Mouse (Mus musculus) forebrain, embryonic 12.5 days (tissue): ENCODE data around the gene Crim1. TPM values are rescaled to one million over a fixed set of nuclear protein-coding genes. Genes with fewer than 3 reads are reported as not detected.

Experiments used
- ATAC-seq: fragments of 200-750 bp; cut with Nextera tagmentation; 2 replicates; pipeline ENCODE4 v1.8.0; 2017; ENCODE audit warnings: moderate TSS enrichment; ENCODE audit not compliant: low FRiP score
- H3K27ac ChIP-seq: fragments of 300-500 bp; sonication (generic); 2 replicates; pipeline ENCODE4 v1.5.1; 2016; ENCODE audit warnings: mild to moderate bottlenecking
- H3K27me3 ChIP-seq: fragments of 300-500 bp; sonication (generic); 2 replicates; pipeline ENCODE4 v1.6.1; 2016; ENCODE audit warnings: mild to moderate bottlenecking
- H3K36me3 ChIP-seq: fragments of 300-500 bp; sonication (generic); replicated peaks from 2 replicates; pipeline ENCODE4 v1.6.1; 2016; ENCODE audit warnings: mild to moderate bottlenecking
- H3K4me1 ChIP-seq: fragments of 300-500 bp; sonication (generic); 2 replicates; pipeline ENCODE4 v1.6.1; 2016
- H3K4me2 ChIP-seq: fragments of 300-500 bp; sonication (generic); 2 replicates; pipeline ENCODE4 v1.6.1; 2016; ENCODE audit warnings: mild to moderate bottlenecking, moderate library complexity
- H3K4me3 ChIP-seq: fragments of 300-500 bp; sonication (generic); replicated peaks from 2 replicates; pipeline ENCODE4 v1.5.1; 2016; ENCODE audit warnings: mild to moderate bottlenecking
- H3K9ac ChIP-seq: fragments of 300-500 bp; sonication (generic); 2 replicates; pipeline ENCODE4 v1.6.1; 2016; ENCODE audit warnings: mild to moderate bottlenecking
- H3K9me3 ChIP-seq: fragments of 300-500 bp; sonication (generic); 2 replicates; pipeline ENCODE4 v1.6.1; 2016
- WGBS: fragments of 180-500 bp; shearing (Covaris S2); methylation state at CpG from one replicate; pipeline ENCODE4 v1.1.7; 2016; 5-methylcytosine and 5-hydroxymethylcytosine counted together
- polyA plus RNA-seq: library from polyadenylated mRNA; unstranded; fragments of >200 nt; fragmentation: Nextera tagmentation; extraction: Ambion mirVana; gene quantifications from 2 replicates; pipeline ENCODE4 v1.2.1, GENCODE M21; 2016

The Crim1 gene
- polyA plus RNA-seq, 1 experiment from 2014 or later: 3.8 TPM

DNA sequence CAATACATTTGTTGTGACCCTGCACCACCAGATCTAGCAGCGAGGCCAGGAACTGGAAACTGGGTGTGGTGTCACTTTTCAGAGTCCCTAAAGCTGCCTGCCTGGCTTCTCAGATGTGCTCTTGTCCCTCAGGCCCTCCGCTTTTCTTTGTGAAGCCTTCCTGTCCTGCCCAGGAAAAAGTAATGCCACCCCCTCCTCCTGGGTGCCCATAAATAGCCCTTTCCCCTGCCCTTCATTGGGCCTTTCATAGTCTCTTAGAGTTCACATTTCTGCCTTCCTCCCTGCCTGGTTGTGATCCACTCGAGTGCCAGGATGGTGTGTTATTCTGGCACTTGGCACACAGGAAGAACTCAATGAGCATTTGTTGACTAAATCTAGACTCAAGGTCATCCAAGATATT is 16.5 kb downstream of the Crim1 start:
- Histone ChIP-seq H3K9ac (no peak overlapping the region), H3K27me3 (no peaks in the 10 kb centered on the region), H3K36me3 (no peaks in the 10 kb centered on the region), H3K4me2 (no peak overlapping the region), H3K9me3 (no peaks in the 10 kb centered on the region), H3K4me3 (no peak overlapping the region), H3K4me1 (peaks cover 3% of the 10 kb centered on the region; the same call in 1 of the 2 replicates), H3K27ac (no peak overlapping the region)
- no peak for ATAC-seq
- 77% methylated on average over 3 of the region's 3 CpGs for WGBS

DNA sequence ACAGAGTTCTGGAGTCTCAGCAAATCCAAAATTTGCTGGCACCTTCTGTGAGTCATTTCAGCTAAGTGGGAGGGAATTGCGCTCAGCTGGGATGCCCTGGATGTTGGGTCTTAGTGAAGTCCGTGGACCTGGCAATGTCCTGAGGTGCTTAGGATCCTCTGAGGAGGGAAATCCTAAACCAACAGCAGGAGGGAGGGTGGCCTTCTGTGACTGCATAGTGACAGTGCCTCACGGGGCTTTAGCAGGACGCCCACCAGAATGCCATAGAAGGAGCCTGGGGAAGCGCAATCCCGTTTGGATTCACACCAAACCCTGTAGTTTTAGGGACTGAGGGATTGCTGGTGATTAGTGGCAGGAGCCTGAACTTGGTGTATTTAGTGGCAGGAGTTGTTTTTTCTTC is 17.4 kb downstream of the Crim1 start:
- H3K9me3 ChIP-seq: no peaks in the 10 kb centered on the region
- no peak overlapping the region for H3K9ac ChIP-seq
- H3K4me1 ChIP-seq: peaks cover 3% of the 10 kb centered on the region; the same call in 1 of the 2 replicates
- no peak overlapping the region for H3K27ac ChIP-seq
- no peaks in the 10 kb centered on the region for H3K27me3 ChIP-seq
- no peak overlapping the region for H3K4me3 ChIP-seq
- H3K4me2 ChIP-seq: no peak overlapping the region
- WGBS: 69% methylated on average over 6 of the region's 6 CpGs
- ATAC-seq: no peak
- H3K36me3 ChIP-seq: no peaks in the 10 kb centered on the region

- H3K4me1 ChIP-seq: peaks cover 4% of the 10 kb centered on the region; the same call in 1 of the 2 replicates
- WGBS: 93% methylated on average over 10 of the region's 10 CpGs
- no peak overlapping the region for H3K4me2 ChIP-seq
- H3K27me3 ChIP-seq: no peaks in the 10 kb centered on the region
- no peak for ATAC-seq
- no peaks in the 10 kb centered on the region for H3K36me3 ChIP-seq
- H3K4me3 ChIP-seq: no peak overlapping the region
- H3K9me3 ChIP-seq: no peaks in the 10 kb centered on the region
- H3K27ac ChIP-seq: no peak overlapping the region
- no peak overlapping the region for H3K9ac ChIP-seq
Observed at GRCm38 (mm10) chr17:78218506-78219232, 18.6 kb downstream of the Crim1 start.

- Histone ChIP-seq H3K4me2 (no peak overlapping the region), H3K36me3 (no peaks in the 10 kb centered on the region), H3K4me1 (peaks cover 4% of the 10 kb centered on the region; the same call in 1 of the 2 replicates), H3K9me3 (no peaks in the 10 kb centered on the region), H3K9ac (no peak overlapping the region), H3K4me3 (no peak overlapping the region), H3K27me3 (no peaks in the 10 kb centered on the region), H3K27ac (no peak overlapping the region)
- ATAC-seq: no peak
- WGBS: 94% methylated on average over 8 of the region's 8 CpGs
Observed at GRCm38 (mm10) chr17:78221007-78221642, 21.1 kb downstream of the Crim1 start.

DNA sequence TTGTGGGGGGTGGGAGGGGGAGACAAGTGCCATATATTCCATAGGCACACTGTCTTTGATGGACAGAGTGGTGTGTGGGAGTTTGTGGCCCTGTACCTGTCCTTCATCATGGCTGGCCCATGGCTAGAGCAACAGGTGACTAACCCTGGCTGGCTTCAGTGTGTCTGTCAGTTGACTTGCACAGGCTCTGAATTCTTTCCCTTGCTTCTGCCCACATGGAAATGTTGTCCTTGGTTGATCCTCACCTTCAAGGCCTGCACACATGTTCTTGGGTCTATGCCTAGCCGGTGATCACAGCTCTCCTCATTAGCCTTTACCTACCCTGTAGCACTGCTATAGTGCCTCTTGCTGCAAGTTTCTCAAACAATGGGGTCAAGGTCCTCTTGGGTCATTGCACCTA is 21.8 kb downstream of the Crim1 start:
- ATAC-seq: no peak
- Histone ChIP-seq H3K4me1 (peaks cover 4% of the 10 kb centered on the region; the same call in 1 of the 2 replicates), H3K9ac (no peak overlapping the region), H3K27me3 (no peaks in the 10 kb centered on the region), H3K9me3 (no peaks in the 10 kb centered on the region), H3K36me3 (no peaks in the 10 kb centered on the region), H3K27ac (no peak overlapping the region), H3K4me2 (no peak overlapping the region), H3K4me3 (no peak overlapping the region)
- WGBS: 77% methylated on average over 1 of the region's 1 CpGs

GRCm38 (mm10) chr17:78223988-78224387 is 23.9 kb downstream of the Crim1 start:
- Histone ChIP-seq H3K4me1 (peaks cover 4% of the 10 kb centered on the region; the same call in 1 of the 2 replicates), H3K9ac (no peak overlapping the region), H3K27ac (no peak overlapping the region), H3K36me3 (no peaks in the 10 kb centered on the region), H3K27me3 (no peaks in the 10 kb centered on the region), H3K9me3 (no peaks in the 10 kb centered on the region), H3K4me3 (no peak overlapping the region), H3K4me2 (no peak overlapping the region)
- WGBS: 50% methylated on average over 10 of the region's 10 CpGs
- peak; percentile 27; the same call in 1 of the 2 replicates for ATAC-seq

DNA sequence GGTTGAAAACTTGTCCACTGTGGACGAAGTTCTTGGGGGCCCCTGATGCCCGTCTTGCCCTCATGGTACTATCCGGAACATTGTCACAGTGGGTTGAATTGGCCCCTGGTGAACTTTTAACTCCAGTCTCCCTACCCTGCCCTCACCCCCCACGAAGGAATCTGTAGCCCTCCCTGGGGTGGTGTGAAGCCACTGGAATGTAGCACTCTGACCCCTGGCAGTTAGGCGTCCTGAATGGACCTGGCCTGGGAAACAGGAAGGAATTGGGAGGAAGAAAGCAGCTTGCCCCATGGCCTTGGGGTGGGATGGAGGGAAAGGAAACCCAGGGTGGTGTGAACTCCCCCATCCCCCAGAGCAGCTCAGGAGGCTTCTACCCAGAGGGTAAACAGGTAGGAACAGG is 25.5 kb downstream of the Crim1 start:
- Histone ChIP-seq H3K4me2 (no peak overlapping the region), H3K9ac (no peak overlapping the region), H3K27me3 (no peaks in the 10 kb centered on the region), H3K27ac (no peak overlapping the region), H3K36me3 (no peaks in the 10 kb centered on the region), H3K9me3 (no peaks in the 10 kb centered on the region), H3K4me1 (peaks cover 4% of the 10 kb centered on the region; the same call in 1 of the 2 replicates), H3K4me3 (no peak overlapping the region)
- WGBS: 78% methylated on average over 5 of the region's 5 CpGs
- no peak for ATAC-seq

- Histone ChIP-seq H3K4me1 (peaks cover 4% of the 10 kb centered on the region; the same call in 1 of the 2 replicates), H3K36me3 (no peaks in the 10 kb centered on the region), H3K27me3 (no peaks in the 10 kb centered on the region), H3K4me3 (no peak overlapping the region), H3K9ac (no peak overlapping the region), H3K9me3 (no peaks in the 10 kb centered on the region), H3K27ac (no peak overlapping the region), H3K4me2 (no peak overlapping the region)
- ATAC-seq: no peak
- WGBS: 92% methylated on average over 3 of the region's 3 CpGs
Observed at GRCm38 (mm10) chr17:78227211-78227610, 27.2 kb downstream of the Crim1 start.

GRCm38 (mm10) chr17:78231567-78231966 is 31.5 kb downstream of the Crim1 start:
- 97% methylated on average over 5 of the region's 5 CpGs for WGBS
- Histone ChIP-seq H3K9me3 (no peaks in the 10 kb centered on the region), H3K27ac (no peak overlapping the region), H3K9ac (no peak overlapping the region), H3K4me2 (no peak overlapping the region), H3K27me3 (no peaks in the 10 kb centered on the region), H3K36me3 (no peaks in the 10 kb centered on the region), H3K4me3 (no peak overlapping the region), H3K4me1 (no peaks in the 10 kb centered on the region)
- no peak for ATAC-seq

DNA sequence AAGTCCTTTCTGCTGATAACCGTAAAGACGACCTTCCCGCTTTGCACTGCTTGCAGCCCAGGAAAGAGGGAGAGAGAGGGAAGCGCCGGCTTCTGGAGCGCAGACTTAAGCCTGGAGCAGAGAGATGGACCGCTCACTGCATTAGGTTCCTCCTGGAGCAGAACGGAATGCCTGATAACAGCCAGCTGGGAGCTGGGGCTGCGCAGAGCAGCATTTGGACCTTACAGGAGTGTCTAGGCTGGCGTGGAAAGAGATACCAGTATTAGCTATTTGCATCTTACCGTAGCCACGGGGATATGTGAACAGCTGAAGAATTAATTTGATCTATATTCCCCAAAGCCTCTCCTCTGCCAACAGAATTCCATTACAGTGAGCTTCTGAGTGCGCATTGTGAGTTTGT is 32.7 kb downstream of the Crim1 start:
- H3K36me3 ChIP-seq: no peaks in the 10 kb centered on the region
- H3K9ac ChIP-seq: no peak overlapping the region
- no peak overlapping the region for H3K27ac ChIP-seq
- no peak overlapping the region for H3K4me3 ChIP-seq
- no peaks in the 10 kb centered on the region for H3K27me3 ChIP-seq
- no peaks in the 10 kb centered on the region for H3K9me3 ChIP-seq
- ATAC-seq: no peak
- H3K4me1 ChIP-seq: no peaks in the 10 kb centered on the region
- 86% methylated on average over 13 of the region's 13 CpGs for WGBS
- H3K4me2 ChIP-seq: no peak overlapping the region

DNA sequence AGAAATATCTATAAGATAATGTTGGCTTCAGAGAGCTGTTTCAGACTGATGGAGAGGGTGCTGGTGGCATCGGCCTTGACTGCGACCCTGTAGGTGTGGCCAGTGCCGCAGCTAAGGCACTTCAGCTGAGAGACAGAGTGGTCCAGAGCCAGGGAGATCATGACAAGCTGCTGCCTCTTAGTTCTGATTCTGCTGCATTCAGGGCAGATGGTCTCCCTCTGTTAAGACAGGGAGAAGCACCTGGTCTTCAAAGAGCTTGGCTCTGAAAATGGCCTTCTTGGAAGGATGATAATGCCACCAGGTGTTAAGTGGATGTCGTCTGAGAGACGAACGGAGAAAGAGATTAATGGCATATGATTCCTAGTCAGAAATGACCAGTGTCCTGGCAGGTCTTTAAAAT is 33.8 kb downstream of the Crim1 start:
- H3K4me1 ChIP-seq: no peaks in the 10 kb centered on the region
- H3K9me3 ChIP-seq: no peaks in the 10 kb centered on the region
- H3K36me3 ChIP-seq: no peaks in the 10 kb centered on the region
- H3K27me3 ChIP-seq: no peaks in the 10 kb centered on the region
- no peak overlapping the region for H3K4me2 ChIP-seq
- no peak overlapping the region for H3K9ac ChIP-seq
- ATAC-seq: no peak
- 88% methylated on average over 6 of the region's 6 CpGs for WGBS
- no peak overlapping the region for H3K4me3 ChIP-seq
- no peak overlapping the region for H3K27ac ChIP-seq

- 96% methylated on average over 12 of the region's 12 CpGs for WGBS
- Histone ChIP-seq H3K27me3 (no peaks in the 10 kb centered on the region), H3K36me3 (peaks cover 3% of the 10 kb centered on the region; the same call in 1 of the 2 replicates), H3K9ac (no peak overlapping the region), H3K27ac (no peak overlapping the region), H3K4me2 (no peak overlapping the region), H3K4me1 (no peaks in the 10 kb centered on the region), H3K4me3 (no peak overlapping the region), H3K9me3 (no peaks in the 10 kb centered on the region)
- no peak for ATAC-seq
Observed at GRCm38 (mm10) chr17:78236126-78236525, 36.1 kb downstream of the Crim1 start.

DNA sequence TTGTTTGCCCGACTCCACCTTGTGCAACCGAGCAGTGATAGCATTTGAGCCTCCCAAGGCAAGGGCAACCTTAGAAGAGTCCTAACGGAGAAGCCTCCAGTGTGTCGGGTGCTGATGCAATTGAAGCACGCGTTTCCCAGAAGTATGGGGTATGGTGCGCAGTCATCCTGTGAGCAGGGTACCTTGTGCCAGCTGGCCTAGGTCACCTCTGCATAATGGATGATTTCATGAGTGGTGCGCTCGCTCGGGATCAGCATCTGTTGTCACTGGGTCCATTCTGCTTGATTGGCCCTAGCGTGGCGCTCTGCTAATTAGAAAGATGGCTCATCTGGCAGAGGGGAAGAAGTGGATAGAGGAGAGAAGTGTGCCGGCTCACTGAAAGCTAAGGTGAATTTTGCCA is 37.9 kb downstream of the Crim1 start:
- no peak overlapping the region for H3K4me2 ChIP-seq
- peaks cover 3% of the 10 kb centered on the region; the same call in 1 of the 2 replicates for H3K36me3 ChIP-seq
- H3K9me3 ChIP-seq: no peaks in the 10 kb centered on the region
- H3K4me1 ChIP-seq: no peaks in the 10 kb centered on the region
- no peak overlapping the region for H3K27ac ChIP-seq
- ATAC-seq: peak; percentile 52; the same call in 1 of the 2 replicates
- no peaks in the 10 kb centered on the region for H3K27me3 ChIP-seq
- H3K9ac ChIP-seq: no peak overlapping the region
- H3K4me3 ChIP-seq: no peak overlapping the region
- 80% methylated on average over 13 of the region's 13 CpGs for WGBS
